Mouse (Mus musculus): ENCODE results near the gene Mdc1. TPM values are rescaled to one million over a fixed set of nuclear protein-coding genes. Genes with fewer than 3 reads are reported as not detected.

Gene Mdc1
- total RNA-seq, 1 experiment from 2014 or later, result 39.0 TPM

Other genes with a start within 250 kb of the Mdc1 start
- gene Sfta2, start 240.0 kb upstream of the Mdc1 start, total RNA-seq (2017), result not detected in 2 replicates
- not detected in 2 replicates for gene Gm9573, start 214.9 kb upstream of the Mdc1 start, total RNA-seq (2017)
- not detected in 2 replicates for gene Mucl3, start 197.8 kb upstream of the Mdc1 start, total RNA-seq (2017)
- gene Vars2, start 173.9 kb upstream of the Mdc1 start, total RNA-seq (2017), result 13.2 and 44.4 TPM in 2 replicates
- 16.5 and 23.3 TPM in 2 replicates for gene Gtf2h4, start 167.8 kb upstream of the Mdc1 start, total RNA-seq (2017)
- gene Ddr1, start 136.9 kb upstream of the Mdc1 start, total RNA-seq (2017), result not detected in 2 replicates
- gene Ier3, start 19.8 kb upstream of the Mdc1 start, total RNA-seq (2017), result 66.9 and 67.4 TPM in 2 replicates
- gene Flot1, start 18.3 kb upstream of the Mdc1 start, total RNA-seq (2017), result 62.8 and 68.5 TPM in 2 replicates
- 922 and 1,068 TPM in 2 replicates for gene Tubb5, start 3.2 kb upstream of the Mdc1 start, total RNA-seq (2017)
- gene Nrm, start 19.8 kb downstream of the Mdc1 start, total RNA-seq (2017), result 55.1 and 58.3 TPM in 2 replicates
- gene Ppp1r18, start 24.1 kb downstream of the Mdc1 start, total RNA-seq (2017), result 11.3 and 24.0 TPM in 2 replicates
- gene Dhx16, start 38.3 kb downstream of the Mdc1 start, total RNA-seq (2017), result 42.3 and 52.4 TPM in 2 replicates
- 6.3 and 10.9 TPM in 2 replicates for gene 2310061I04Rik, start 55.9 kb downstream of the Mdc1 start, total RNA-seq (2017)
- 10.8 and 13.6 TPM in 2 replicates for gene Atat1, start 68.6 kb downstream of the Mdc1 start, total RNA-seq (2017)
- 52.4 and 66.3 TPM in 2 replicates for gene Mrps18b, start 74.9 kb downstream of the Mdc1 start, total RNA-seq (2017)
- 101 and 107 TPM in 2 replicates for gene Ppp1r10, start 74.9 kb downstream of the Mdc1 start, total RNA-seq (2017)
- gene Abcf1, start 128.2 kb downstream of the Mdc1 start, total RNA-seq (2017), result 236 and 291 TPM in 2 replicates
- gene Gnl1, start 138.3 kb downstream of the Mdc1 start, total RNA-seq (2017), result 23.0 and 23.1 TPM in 2 replicates
- 8.3 and 9.7 TPM in 2 replicates for gene Prr3, start 138.7 kb downstream of the Mdc1 start, total RNA-seq (2017)
- 15.3 and 16.4 TPM in 2 replicates for gene H2-T24, start 179.0 kb downstream of the Mdc1 start, total RNA-seq (2017)
- 128 and 151 TPM in 2 replicates for gene H2-T23, start 191.3 kb downstream of the Mdc1 start, total RNA-seq (2017)
- 42.8 and 48.6 TPM in 2 replicates for gene H2-T22, start 201.2 kb downstream of the Mdc1 start, total RNA-seq (2017)
- gene Gm6034, start 201.4 kb downstream of the Mdc1 start, total RNA-seq (2017), result not detected in 2 replicates
- 0.05 TPM in 1 of 2 replicates, not detected in the other for gene Gm11127, start 216.9 kb downstream of the Mdc1 start, total RNA-seq (2017)